Mouse (Mus musculus) stomach, postnatal 0 days (tissue): ENCODE measurements at regions not wholly inside any gene's neighbourhood (a gene's known extent, or its start where the extent isn't known, plus 50 kb on each side); places are given as distances from the start of the nearest gene placed in this dataset.

Source experiments
- CTCF ChIP-seq: IDR thresholded peaks from 2 replicates; pipeline ENCODE4 v1.5.1; 2016; ENCODE audit warnings: antibody characterized with exemption, low read depth, mild to moderate bottlenecking, moderate library complexity
- EP300 ChIP-seq: optimal IDR thresholded peaks from 2 replicates; pipeline ENCODE3; 2016; ENCODE audit warnings: antibody characterized with exemption

DNA sequence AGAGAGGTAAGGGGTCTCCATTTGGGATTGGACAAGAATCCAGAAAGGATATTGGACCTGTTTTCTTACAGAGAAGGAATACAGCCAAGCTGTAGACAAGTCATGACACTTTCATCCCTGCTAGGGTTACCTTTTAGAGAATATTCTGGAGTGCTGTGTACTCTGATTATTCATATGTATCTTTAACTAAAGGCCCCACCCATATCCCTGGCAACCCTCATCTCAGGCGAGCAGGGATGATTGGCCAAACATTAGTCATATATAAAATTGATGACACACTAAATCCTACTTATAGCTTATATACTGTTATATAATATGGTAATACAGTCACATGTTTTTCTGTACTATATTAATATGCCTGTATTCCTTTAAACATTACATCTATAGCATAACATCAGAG, 83.6 kb upstream of the Gm47985 start:
- TF ChIP-seq CTCF (no peak), EP300 (no peak)
